9 mouse cellular contexts compared by ENCODE assay signal in genomic region chr7:132596557-132597250, GRCm38 (mm10). TPM values are rescaled to one million over a fixed set of nuclear protein-coding genes. Genes with fewer than 3 reads are reported as not detected.
A peak's percentile ranks its signal among the peaks of the same experiment; 100 is the strongest.
DNase-seq lines count a peak whose midpoint lies in the region; ATAC-seq and TF ChIP-seq lines count a peak whose summit lies in the region.
"Had no signal": no experiment of that assay in that cellular context is flagged by ENCODE, and none has a peak within 500 bp of the region (broad histone marks: within the 10 kb centered on the region; RNA-seq: fewer than 3 reads in every experiment).

No protein-coding gene starts in this region.

- H3K4me3 ChIP-seq in left cerebral cortex, adult 2 months, result peak overlapping the region; percentile 33; the same call in 1 of the 2 replicates
- no peak overlapping the region for H3K4me3 ChIP-seq in embryonic fibroblast, embryonic 13.5 days (ENCODE audit: insufficient read depth, low read length)
- H3K4me3 ChIP-seq in limb, embryonic 13.5 days, result peak overlapping the region; percentile 54
- H3K4me3 ChIP-seq in neural tube, embryonic 14.5 days (ENCODE audit: low read depth, low read length), result peak overlapping the region; percentile 41

- no peak for TF ChIP-seq POLR2A in embryonic fibroblast, embryonic 13.5 days (IDR thresholded peaks at IDR 0.05; ENCODE audit: low read depth, low read length)

- H3K4me1 ChIP-seq in embryonic fibroblast, embryonic 13.5 days (ENCODE audit: control insufficient read depth, insufficient read depth, low read length), result no peaks in the 10 kb centered on the region
- peaks cover 36% of the 10 kb centered on the region for H3K4me1 ChIP-seq in limb, embryonic 13.5 days
- H3K4me1 ChIP-seq in neural tube, embryonic 14.5 days (ENCODE audit: control insufficient read depth, insufficient read depth, low read length), result peaks cover 19% of the 10 kb centered on the region

- H3K4me2 ChIP-seq in limb, embryonic 13.5 days (replicated peaks), result peak overlapping the region; percentile 93
- H3K4me2 ChIP-seq in neural tube, embryonic 14.5 days (ENCODE audit: low read depth, low read length), result peak overlapping the region; percentile 77

- no peak overlapping the region for H3K27ac ChIP-seq in left cerebral cortex, adult 2 months
- no peak overlapping the region for H3K27ac ChIP-seq in embryonic fibroblast, embryonic 13.5 days (ENCODE audit: insufficient read depth, low read length)
- H3K27ac ChIP-seq in limb, embryonic 13.5 days, result no peak overlapping the region
- no peak overlapping the region for H3K27ac ChIP-seq in neural tube, embryonic 14.5 days (ENCODE audit: low read depth, low read length)

- TF ChIP-seq CTCF in left cerebral cortex, adult 2 months (IDR thresholded peaks at IDR 0.05), result no peak; the same call in 1 of the 2 replicates
- peak; percentile 9; the same call in 1 of the 2 replicates for TF ChIP-seq CTCF in embryonic fibroblast, embryonic 13.5 days (IDR thresholded peaks at IDR 0.05; ENCODE audit: borderline replicate concordance, insufficient read depth, low read length)

- H3K36me3 ChIP-seq in limb, embryonic 13.5 days, result no peaks in the 10 kb centered on the region
- H3K36me3 ChIP-seq in neural tube, embryonic 14.5 days (ENCODE audit: control insufficient read depth, insufficient read depth, low read length), result no peaks in the 10 kb centered on the region

- no peak for ATAC-seq in limb, embryonic 13.5 days (ENCODE audit: low FRiP score, low read depth)
- ATAC-seq in neural tube, embryonic 14.5 days (ENCODE audit: low read depth), result no peak; the same call in 1 of the 2 replicates

- intact Hi-C loops in left cerebral cortex, adult 2 months (cut with DNase I), result no loop called here
- intact Hi-C loops in left cerebral cortex, postnatal 14 days (cut with DNase I), result no loop called here

- H3K9ac ChIP-seq in limb, embryonic 13.5 days, result peak overlapping the region; percentile 62; the same call in 1 of the 2 replicates
- H3K9ac ChIP-seq in neural tube, embryonic 14.5 days (replicated peaks; ENCODE audit: low read depth, low read length), result no peak overlapping the region

- no peaks in the 10 kb centered on the region for H3K9me3 ChIP-seq in limb, embryonic 13.5 days
- no peaks in the 10 kb centered on the region for H3K9me3 ChIP-seq in neural tube, embryonic 14.5 days (ENCODE audit: control insufficient read depth, low read length)

- WGBS in limb, embryonic 13.5 days, result 11% methylated on average over 26 of the region's 26 CpGs
- 7% methylated on average over 26 of the region's 26 CpGs for WGBS in neural tube, embryonic 14.5 days

- H3K27me3 ChIP-seq in limb, embryonic 13.5 days, result peaks cover 73% of the 10 kb centered on the region
- H3K27me3 ChIP-seq in neural tube, embryonic 14.5 days (ENCODE audit: control insufficient read depth, insufficient read depth, low read length), result peaks cover 38% of the 10 kb centered on the region

- no peak for DNase-seq in left cerebral cortex, adult 2 months (ENCODE audit: extremely low spot score in 1 of 2, low spot score in 2 of 2)
- DNase-seq in left cerebral cortex, postnatal 14 days (ENCODE audit: low spot score in 2 of 2), result no peak
- no peak for DNase-seq in adrenal gland, postnatal 14 days
- no peak for DNase-seq in cerebellum, postnatal 25 days
- DNase-seq in thymus, postnatal 10 days (ENCODE audit: low spot score in 2 of 2), result no peak

RNA-seq across cellular contexts. Expression of gene Nkx1-2, which starts 2.7 kb away (rescaled TPM):
- total RNA-seq in left cerebral cortex, adult 2 months (2021), result not detected
- total RNA-seq in left cerebral cortex, postnatal 14 days (2021), result not detected
- polyA plus RNA-seq in embryonic fibroblast, embryonic 13.5 days (2011; ENCODE audit: insufficient read length, low read depth, missing spikeins), result not detected in 2 replicates
- polyA plus RNA-seq in limb, embryonic 13.5 days (2015; fragmentation: Nextera tagmentation; extraction: Ambion mirVana), result 0.08 and 0.10 TPM in 2 replicates
- polyA plus RNA-seq in neural tube, embryonic 14.5 days (2014; fragmentation: Nextera tagmentation; extraction: Ambion mirVana), result 0.32 and 0.49 TPM in 2 replicates
- not detected in 2 replicates for total RNA-seq in adrenal gland, postnatal 14 days (2021)
- total RNA-seq: hematopoietic stem cell, adult 5-6 weeks had no signal

RNA-seq across cellular contexts. Expression of gene Lhpp, which starts 13.7 kb away (rescaled TPM):
- total RNA-seq in left cerebral cortex, adult 2 months (2021), result 10 to 100 TPM; 15.5 to 16.3 TPM
- 10 to 100 TPM; 20.5 to 21.8 TPM for total RNA-seq in left cerebral cortex, postnatal 14 days (2021)
- polyA plus RNA-seq in embryonic fibroblast, embryonic 13.5 days (2011; ENCODE audit: insufficient read length, low read depth, missing spikeins), result 5.0 and 6.5 TPM in 2 replicates
- polyA plus RNA-seq in limb, embryonic 13.5 days (2015; fragmentation: Nextera tagmentation; extraction: Ambion mirVana), result 21.7 and 22.6 TPM in 2 replicates
- polyA plus RNA-seq in neural tube, embryonic 14.5 days (2014; fragmentation: Nextera tagmentation; extraction: Ambion mirVana), result 43.4 and 55.0 TPM in 2 replicates
- 18.1 and 18.6 TPM in 2 replicates for total RNA-seq in adrenal gland, postnatal 14 days (2021)

RNA-seq across cellular contexts. Expression of gene Oat, which starts 20.5 kb away (rescaled TPM):
- total RNA-seq in left cerebral cortex, adult 2 months (2021), result 10 to 100 TPM; 83.8 to 83.9 TPM
- 10 to 100 TPM; 74.4 to 75.7 TPM for total RNA-seq in left cerebral cortex, postnatal 14 days (2021)
- 241 and 272 TPM in 2 replicates for polyA plus RNA-seq in embryonic fibroblast, embryonic 13.5 days (2011; ENCODE audit: insufficient read length, low read depth, missing spikeins)
- 214 TPM in 2 replicates for polyA plus RNA-seq in limb, embryonic 13.5 days (2015; fragmentation: Nextera tagmentation; extraction: Ambion mirVana)
- 80.3 and 94.6 TPM in 2 replicates for polyA plus RNA-seq in neural tube, embryonic 14.5 days (2014; fragmentation: Nextera tagmentation; extraction: Ambion mirVana)
- total RNA-seq in adrenal gland, postnatal 14 days (2021), result 88.1 and 96.2 TPM in 2 replicates
